Mouse (Mus musculus): Measurements from ENCODE around the gene Dynll1.
A peak's percentile ranks its signal among the peaks of the same experiment; 100 is the strongest.

Dynll1 gene

GRCm38 (mm10) chr5:115300792-115301614 lies at the start of gene Dynll1:
Gene Dynll1, minus strand, starts transcription at chr5:115300999.
- peak; percentile 99 to 100 for DNase-seq

GRCm38 (mm10) chr5:115349225-115349555 lies 48.4 kb upstream of the Dynll1 start:
- DNase-seq: no peak

- DNase-seq: peak; percentile 99
These were observed 47.9 kb upstream of the Dynll1 start, which contains the start of gene Cox6a1 for GRCm38 (mm10) chr5:115348546-115349224. Gene Cox6a1, minus strand, starts transcription at chr5:115348981.

GRCm38 (mm10) chr5:115347564-115347963 lies 46.8 kb upstream of the Dynll1 start:
- DNase-seq: peak; percentile 83 to 87

- no peak for DNase-seq
These were observed 40.7 kb upstream of the Dynll1 start for GRCm38 (mm10) chr5:115341314-115342165.

GRCm38 (mm10) chr5:115340577-115341313 lies 39.9 kb upstream of the Dynll1 start, which contains the start of the genes Gatc and Triap1:
Gene Gatc, minus strand, starts transcription at chr5:115341178.
Gene Triap1, plus strand, starts transcription at chr5:115341225.
- DNase-seq: peak; percentile 92

- DNase-seq: no peak
These were observed 39.2 kb upstream of the Dynll1 start for GRCm38 (mm10) chr5:115340007-115340406.

GRCm38 (mm10) chr5:115333626-115334025 lies 32.8 kb upstream of the Dynll1 start:
- DNase-seq: no peak

GRCm38 (mm10) chr5:115330955-115331354 lies 30.2 kb upstream of the Dynll1 start:
- no peak for DNase-seq

- peak; percentile 47 to 52 for DNase-seq
These were observed 27.1 kb upstream of the Dynll1 start for GRCm38 (mm10) chr5:115327610-115328548.

GRCm38 (mm10) chr5:115326875-115327609 lies 26.2 kb upstream of the Dynll1 start, which contains the start of gene Srsf9:
Gene Srsf9, plus strand, starts transcription at chr5:115327177.
- DNase-seq: peak; percentile 97

- no peak for DNase-seq
These were observed 25.5 kb upstream of the Dynll1 start for GRCm38 (mm10) chr5:115326256-115326831.

GRCm38 (mm10) chr5:115319004-115319940 lies 18.5 kb upstream of the Dynll1 start:
- peak; percentile 87 to 95 for DNase-seq

GRCm38 (mm10) chr5:115317645-115318328 lies 17.0 kb upstream of the Dynll1 start:
- peak in 1 of 2 experiments; percentile 23 for DNase-seq

- DNase-seq: no peak
These were observed 16.3 kb upstream of the Dynll1 start for GRCm38 (mm10) chr5:115316968-115317644.

GRCm38 (mm10) chr5:115313668-115313943 lies 12.8 kb upstream of the Dynll1 start:
- no peak for DNase-seq

- DNase-seq: no peak
These were observed 12.2 kb upstream of the Dynll1 start for GRCm38 (mm10) chr5:115312816-115313667.
